Mouse (Mus musculus) mesoderm, embryonic 11.5 days (tissue): ENCODE measurements at regions not wholly inside any gene's neighbourhood (a gene's known extent, or its start where the extent isn't known, plus 50 kb on each side); places are given as distances from the start of the nearest gene placed in this dataset.
A peak's percentile ranks its signal among the peaks of the same experiment; 100 is the strongest.

ENCODE experiments used
- DNase-seq: peaks from one replicate; pipeline ENCODE4 v3.0.0-alpha.2; 2012; ENCODE audit warnings: low read depth, low spot score

- DNase-seq = no peak
Measured at GRCm38 (mm10) chr4:95185113-95185915, 133.3 kb upstream of the Jun start.

DNA sequence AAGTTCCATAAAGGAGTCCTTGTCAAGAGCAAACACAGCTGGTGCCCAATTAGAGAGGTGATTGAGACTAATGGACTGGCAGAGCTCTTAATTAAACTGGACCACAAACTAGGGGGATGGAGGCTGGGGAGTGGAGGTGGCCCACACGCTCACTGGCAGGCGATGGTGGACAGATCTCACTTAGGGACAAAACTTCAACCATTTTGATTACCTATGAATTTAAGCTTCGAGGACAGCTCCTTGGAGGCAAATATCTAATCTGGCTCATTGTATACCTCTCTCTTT lies 133.8 kb upstream of the Jun start:
- no peak for DNase-seq

GRCm38 (mm10) chr4:95188107-95188506 lies 136.1 kb upstream of the Jun start:
- DNase-seq = no peak

- no peak for DNase-seq
Measured at GRCm38 (mm10) chr4:95191654-95192406, 139.8 kb upstream of the Jun start.

- no peak for DNase-seq
Measured at GRCm38 (mm10) chr4:95192562-95192961, 140.5 kb upstream of the Jun start.

DNA sequence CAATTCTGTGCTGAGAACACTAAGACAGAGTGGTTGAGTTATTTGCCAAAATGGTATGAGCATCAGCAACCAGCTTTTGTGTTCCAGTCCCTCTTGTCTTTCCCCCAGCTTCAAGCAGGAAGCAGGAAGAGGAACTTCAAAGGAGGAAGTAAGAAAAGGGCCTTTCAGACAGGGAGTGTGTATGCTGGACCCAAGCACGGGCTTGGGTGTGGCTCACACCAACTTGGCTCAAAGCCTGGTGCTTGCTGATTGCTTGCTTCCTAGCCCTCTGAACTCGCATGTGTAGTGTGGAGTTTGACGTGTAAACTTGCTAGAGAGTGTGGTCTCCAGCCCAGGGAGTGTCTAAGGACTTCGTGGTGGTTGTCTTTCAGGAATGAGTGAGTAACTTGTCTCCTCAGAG lies 141.0 kb upstream of the Jun start:
- DNase-seq = no peak

DNA sequence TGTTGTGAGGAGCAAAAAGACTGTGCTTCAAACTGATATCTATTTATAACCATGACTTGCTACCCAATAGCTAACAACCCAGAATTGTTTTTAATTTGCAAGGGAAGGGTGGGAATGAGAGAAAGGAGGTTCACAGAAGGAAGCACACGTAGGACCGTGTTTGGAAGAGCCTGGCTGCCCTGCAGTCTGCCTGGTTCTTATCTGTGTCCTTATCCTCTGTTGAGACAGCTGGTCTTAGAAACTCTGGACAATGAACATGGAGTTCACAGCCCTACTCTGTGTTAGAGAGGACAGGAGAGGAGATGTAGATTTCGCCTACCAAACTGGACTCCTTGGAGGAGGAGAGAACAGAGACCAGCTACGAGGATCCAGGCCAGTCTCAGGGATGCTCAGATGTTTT lies 141.5 kb upstream of the Jun start:
- DNase-seq = no peak

- no peak for DNase-seq
Measured at GRCm38 (mm10) chr4:95194621-95195455, 142.8 kb upstream of the Jun start.

DNA sequence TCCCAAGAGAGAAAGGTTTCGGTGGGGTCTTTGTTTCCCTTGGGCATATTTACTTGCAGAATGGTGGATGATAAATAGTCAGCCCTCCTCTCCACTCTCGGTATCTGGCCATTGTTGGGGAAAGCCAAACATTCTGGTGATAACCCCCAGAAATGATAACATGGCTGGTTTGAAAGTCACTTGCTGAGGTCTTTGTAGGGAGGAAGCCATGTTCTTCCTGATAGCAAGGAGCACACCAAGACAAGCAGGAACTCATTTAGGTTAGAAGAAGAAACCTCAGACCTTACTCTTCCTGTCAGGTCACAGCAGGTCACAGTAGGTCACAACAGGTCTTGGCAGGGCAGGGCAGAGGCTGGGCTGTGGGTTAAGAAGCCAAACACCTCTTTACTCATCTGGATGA lies 144.1 kb upstream of the Jun start:
- DNase-seq = no peak

DNA sequence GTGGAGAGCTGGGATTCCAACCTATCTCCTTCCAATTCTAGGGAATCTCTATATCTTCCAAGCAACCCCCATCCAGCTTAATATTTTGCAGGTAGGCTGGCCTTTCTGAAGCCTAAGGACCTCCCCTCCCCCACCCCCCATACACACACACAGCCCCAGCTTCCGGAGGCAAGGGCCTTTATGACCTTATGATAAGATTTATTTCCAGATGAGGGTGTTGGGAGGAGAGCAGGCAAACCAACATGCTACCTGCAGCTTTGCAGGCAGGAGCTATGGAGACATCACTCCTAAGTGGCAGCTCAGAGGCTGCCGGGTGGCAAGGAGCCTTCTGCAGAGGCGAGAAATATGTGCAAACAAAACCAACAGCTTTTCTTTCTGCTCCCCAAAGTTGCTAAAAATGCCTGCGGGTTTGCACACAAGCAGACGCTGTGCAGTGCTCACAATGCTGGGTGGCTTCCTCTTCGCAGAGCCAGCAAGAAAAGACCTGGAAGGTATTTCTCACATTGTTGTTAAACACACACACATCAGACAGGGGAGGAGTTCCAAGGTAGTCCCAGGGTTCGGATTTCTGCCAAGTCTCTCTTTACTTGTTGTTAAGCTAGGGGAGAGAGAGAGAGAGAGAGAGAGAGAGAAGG lies 145.2 kb upstream of the Jun start:
- DNase-seq = no peak

- peak; percentile 4 for DNase-seq
Measured at GRCm38 (mm10) chr4:95199394-95199793, 147.4 kb upstream of the Jun start.

- DNase-seq = no peak
Measured at GRCm38 (mm10) chr4:95200130-95200529, 148.1 kb upstream of the Jun start.

DNA sequence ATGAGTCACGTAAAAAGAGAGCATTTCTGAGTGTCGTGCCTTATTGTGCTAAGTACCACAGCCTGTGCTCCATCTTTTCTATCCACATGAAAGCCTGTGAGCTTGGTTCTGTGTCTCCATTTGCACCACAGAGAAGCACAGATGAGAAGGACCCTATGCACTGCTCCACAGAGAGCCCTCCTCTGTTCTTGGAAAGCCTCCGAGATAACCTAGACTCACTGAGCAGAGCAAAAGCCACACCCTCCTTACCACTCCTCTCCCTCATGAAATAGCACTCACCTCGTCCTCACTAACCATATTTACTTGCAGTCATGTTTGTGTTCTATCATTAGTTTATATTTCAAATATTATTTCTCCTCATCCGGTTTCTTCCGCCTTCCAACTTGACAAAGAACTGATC lies 150.5 kb upstream of the Jun start:
- DNase-seq = no peak

- no peak for DNase-seq
Measured at GRCm38 (mm10) chr4:95203577-95203976, 151.6 kb upstream of the Jun start.

- DNase-seq = no peak
Measured at GRCm38 (mm10) chr4:95205372-95205771, 153.3 kb upstream of the Jun start.

GRCm38 (mm10) chr4:95207783-95208182 lies 155.8 kb upstream of the Jun start:
- DNase-seq = no peak

GRCm38 (mm10) chr4:95208827-95209226 lies 156.8 kb upstream of the Jun start:
- no peak for DNase-seq

DNA sequence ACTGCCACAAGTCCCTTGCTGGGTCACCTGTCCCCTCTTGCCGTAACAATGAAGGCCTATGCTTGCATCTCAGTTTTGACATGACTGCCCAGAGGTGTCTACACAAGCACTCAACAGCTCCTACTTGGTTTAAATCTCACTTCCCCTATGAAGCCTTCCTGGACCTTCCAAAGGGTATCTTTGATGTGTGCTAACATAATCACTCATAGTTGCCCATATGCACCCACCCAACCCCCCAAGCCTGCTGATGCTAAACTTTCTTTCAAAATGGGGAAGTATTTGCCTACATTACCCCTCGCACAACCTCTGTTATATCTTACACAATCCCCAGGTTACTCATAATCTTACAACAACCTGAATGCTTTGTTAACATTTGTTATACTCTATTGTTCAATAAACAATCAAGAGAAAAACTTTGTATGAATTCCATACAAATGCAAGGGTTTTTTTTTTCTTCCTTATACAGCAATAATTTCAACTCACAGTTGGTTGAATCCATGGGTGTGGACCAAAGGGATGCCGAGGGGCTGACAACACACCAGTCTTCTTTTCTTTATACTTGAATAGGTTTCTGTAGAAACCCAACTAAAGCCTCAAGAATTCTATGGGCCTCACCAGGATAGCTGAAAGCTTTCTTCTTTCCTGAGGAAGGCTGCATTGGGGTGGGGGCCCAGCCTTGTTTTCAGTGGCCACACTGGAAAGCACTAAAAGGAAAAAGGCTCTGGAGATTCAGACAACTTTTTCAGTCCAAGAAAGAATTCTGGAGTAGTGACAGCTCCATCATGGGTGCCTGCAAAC lies 157.5 kb upstream of the Jun start:
- no peak for DNase-seq

GRCm38 (mm10) chr4:95212561-95212960 lies 160.5 kb upstream of the Jun start:
- DNase-seq = no peak

GRCm38 (mm10) chr4:95213026-95213425 lies 161.0 kb upstream of the Jun start:
- DNase-seq = no peak

- no peak for DNase-seq
Measured at GRCm38 (mm10) chr4:95214026-95214425, 162.0 kb upstream of the Jun start.
